Mouse (Mus musculus) lung, adult 2 months (tissue): ENCODE measurements around the gene Hspb1.

Source experiments
- CTCF ChIP-seq: fragments of 200-500 bp; IDR thresholded peaks from 2 replicates; pipeline ENCODE4 v1.5.1; 2011; ENCODE audit warnings: mild to moderate bottlenecking, low read length, control low read depth; ENCODE audit not compliant: insufficient read depth
- POLR2A ChIP-seq: fragments of 200-500 bp; IDR thresholded peaks from 2 replicates; pipeline ENCODE4 v1.6.1; 2011; ENCODE audit warnings: low read depth, mild to moderate bottlenecking, control low read depth, low read length, borderline replicate concordance; ENCODE audit errors: extremely low read depth

DNA sequence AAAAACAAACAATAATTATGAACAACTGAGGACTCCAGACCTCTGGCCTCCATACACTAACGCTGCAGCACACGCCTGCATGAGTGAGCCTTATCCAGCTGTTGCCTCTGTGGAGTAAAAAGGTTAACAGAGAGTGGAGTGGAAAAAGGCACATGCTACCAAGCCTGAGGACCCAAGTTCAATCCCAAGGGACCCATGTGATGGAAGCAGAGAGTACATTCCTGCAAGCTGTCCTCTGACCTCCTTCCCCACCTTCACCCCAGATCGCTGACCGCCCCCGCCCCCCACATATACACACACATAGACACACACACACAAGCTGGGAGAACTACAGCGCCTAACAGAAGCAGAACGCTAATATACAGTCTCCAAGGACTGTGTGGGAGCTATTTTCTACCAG lies 36.2 kb downstream of the Hspb1 start:
- TF ChIP-seq CTCF, result no peak
- TF ChIP-seq POLR2A, result no peak
